Mouse (Mus musculus): ENCODE measurements around the gene Nptn. TPM values are rescaled to one million over a fixed set of nuclear protein-coding genes. Genes with fewer than 3 reads are reported as not detected.
A peak's percentile ranks its signal among the peaks of the same experiment; 100 is the strongest.

The Nptn gene
- polyA plus RNA-seq (2015; fragmentation: Nextera tagmentation; extraction: Ambion mirVana), result 130 and 136 TPM in 2 replicates

DNA sequence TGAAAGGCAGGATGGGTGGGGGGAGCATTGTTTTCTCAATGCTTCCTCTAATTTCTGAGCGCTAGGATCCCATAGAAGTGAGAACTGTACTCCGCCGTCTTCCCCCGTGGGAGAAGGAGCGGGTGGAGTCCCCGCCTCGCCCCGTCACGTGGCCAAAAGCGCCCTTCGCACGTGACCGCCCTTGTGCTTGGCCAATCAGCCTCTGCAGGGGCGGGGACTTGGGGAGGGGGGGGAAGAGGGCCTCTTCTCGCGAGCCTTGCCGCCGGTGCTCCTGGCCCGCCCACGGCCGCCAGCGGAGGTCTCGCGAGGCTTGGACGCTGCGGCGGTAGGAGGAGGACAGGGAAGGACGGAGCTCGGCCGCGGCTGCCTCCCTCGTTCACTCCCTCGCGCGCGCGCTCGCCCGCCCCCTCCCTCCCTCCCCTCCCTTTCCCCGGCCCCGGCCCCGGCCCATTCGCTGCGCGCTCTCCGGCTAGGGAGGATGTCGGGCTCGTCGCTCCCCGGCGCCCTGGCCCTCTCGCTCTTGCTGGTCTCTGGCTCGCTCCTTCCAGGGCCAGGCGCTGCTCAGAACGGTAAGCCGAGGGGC, at the start of gene Nptn:
TSS of gene Nptn (plus strand) at position 283 of the 583 bp plus-strand sequence.
- TF ChIP-seq EP300 (optimal IDR thresholded peaks at IDR 0.05), result peak; percentile 97
- no peak for TF ChIP-seq CTCF (IDR thresholded peaks at IDR 0.05; ENCODE audit: low read depth)

GRCm38 (mm10) chr9:58533322-58533721, 48.7 kb upstream of the Nptn start:
- Histone ChIP-seq H3K4me1 (replicated peaks; ENCODE audit: control insufficient read depth, insufficient read depth) (no peaks in the 10 kb centered on the region), H3K27ac (replicated peaks) (no peak overlapping the region), H3K4me3 (ENCODE audit: low read depth, low read length) (no peak overlapping the region), H3K9me3 (ENCODE audit: control insufficient read depth, low read length) (no peaks in the 10 kb centered on the region), H3K9ac (ENCODE audit: low read length) (no peak overlapping the region), H3K4me2 (replicated peaks; ENCODE audit: low read depth) (no peak overlapping the region), H3K27me3 (ENCODE audit: control insufficient read depth, insufficient read depth, low read length) (no peaks in the 10 kb centered on the region), H3K36me3 (ENCODE audit: control insufficient read depth, insufficient read depth, low read length) (peaks cover 10% of the 10 kb centered on the region; the same call in 1 of the 2 replicates)
- WGBS, result 92% methylated on average over 6 of the region's 6 CpGs
- no peak for ATAC-seq (ENCODE audit: low FRiP score, low TSS enrichment)
- TF ChIP-seq EP300 (optimal IDR thresholded peaks at IDR 0.05) (no peak), CTCF (IDR thresholded peaks at IDR 0.05; ENCODE audit: low read depth) (no peak)
- no peak for DNase-seq (ENCODE audit: low spot score)

More for the DNA sequence above, at the start of gene Nptn:
- under 1% methylated on average over 42 of the region's 56 CpGs for WGBS
- peak within 1 kb of the TSS; percentile 98 for H3K9ac ChIP-seq (ENCODE audit: low read length)
- DNase-seq (ENCODE audit: low spot score) (peak; percentile 100), ATAC-seq (ENCODE audit: low FRiP score, low TSS enrichment) (peak; percentile 99)
- H3K4me2 ChIP-seq (replicated peaks; ENCODE audit: low read depth), result peak within 1 kb of the TSS; percentile 60
- no peaks in the 10 kb centered on the region for H3K36me3 ChIP-seq (ENCODE audit: control insufficient read depth, insufficient read depth, low read length)
- H3K27me3 ChIP-seq (ENCODE audit: control insufficient read depth, insufficient read depth, low read length), result no peaks in the 10 kb centered on the region
- H3K4me1 ChIP-seq (replicated peaks; ENCODE audit: control insufficient read depth, insufficient read depth), result no peaks in the 10 kb centered on the region
- peak within 1 kb of the TSS; percentile 81 for H3K4me3 ChIP-seq (ENCODE audit: low read depth, low read length)
- H3K9me3 ChIP-seq (ENCODE audit: control insufficient read depth, low read length), result no peaks in the 10 kb centered on the region
- H3K27ac ChIP-seq (replicated peaks), result peak within 1 kb of the TSS; percentile 95

- Histone ChIP-seq H3K4me3 (ENCODE audit: low read depth, low read length) (no peak overlapping the region), H3K4me2 (replicated peaks; ENCODE audit: low read depth) (no peak overlapping the region; the same call in 1 of the 2 replicates), H3K9ac (ENCODE audit: low read length) (no peak overlapping the region), H3K36me3 (ENCODE audit: control insufficient read depth, insufficient read depth, low read length) (peaks cover 10% of the 10 kb centered on the region; the same call in 1 of the 2 replicates), H3K4me1 (replicated peaks; ENCODE audit: control insufficient read depth, insufficient read depth) (no peaks in the 10 kb centered on the region), H3K9me3 (ENCODE audit: control insufficient read depth, low read length) (no peaks in the 10 kb centered on the region), H3K27me3 (ENCODE audit: control insufficient read depth, insufficient read depth, low read length) (no peaks in the 10 kb centered on the region), H3K27ac (replicated peaks) (no peak overlapping the region)
- TF ChIP-seq EP300 (optimal IDR thresholded peaks at IDR 0.05), result no peak
- peak; percentile 90 for TF ChIP-seq CTCF (IDR thresholded peaks at IDR 0.05; ENCODE audit: low read depth)
- DNase-seq (ENCODE audit: low spot score), result peak; percentile 51
- 40% methylated on average over 1 of the region's 1 CpGs for WGBS
- peak; percentile 40; the same call in 1 of the 2 replicates for ATAC-seq (ENCODE audit: low FRiP score, low TSS enrichment)
Observed at GRCm38 (mm10) chr9:58534766-58535165, 47.3 kb upstream of the Nptn start.

GRCm38 (mm10) chr9:58535447-58536134, 46.4 kb upstream of the Nptn start:
- peak; percentile 78 for TF ChIP-seq CTCF (IDR thresholded peaks at IDR 0.05; ENCODE audit: low read depth)
- TF ChIP-seq EP300 (optimal IDR thresholded peaks at IDR 0.05), result no peak
- ATAC-seq (ENCODE audit: low FRiP score, low TSS enrichment) (no peak), DNase-seq (ENCODE audit: low spot score) (peak; percentile 49)
- H3K4me1 ChIP-seq (replicated peaks; ENCODE audit: control insufficient read depth, insufficient read depth), result no peaks in the 10 kb centered on the region
- H3K27me3 ChIP-seq (ENCODE audit: control insufficient read depth, insufficient read depth, low read length), result no peaks in the 10 kb centered on the region
- H3K4me3 ChIP-seq (ENCODE audit: low read depth, low read length), result no peak overlapping the region
- H3K4me2 ChIP-seq (replicated peaks; ENCODE audit: low read depth), result no peak overlapping the region
- peaks cover 10% of the 10 kb centered on the region; the same call in 1 of the 2 replicates for H3K36me3 ChIP-seq (ENCODE audit: control insufficient read depth, insufficient read depth, low read length)
- H3K27ac ChIP-seq (replicated peaks), result no peak overlapping the region
- 80% methylated on average over 20 of the region's 20 CpGs for WGBS
- H3K9me3 ChIP-seq (ENCODE audit: control insufficient read depth, low read length), result no peaks in the 10 kb centered on the region
- no peak overlapping the region for H3K9ac ChIP-seq (ENCODE audit: low read length)

- DNase-seq (ENCODE audit: low spot score) (no peak), ATAC-seq (ENCODE audit: low FRiP score, low TSS enrichment) (no peak)
- H3K4me2 ChIP-seq (replicated peaks; ENCODE audit: low read depth), result no peak overlapping the region
- H3K9ac ChIP-seq (ENCODE audit: low read length), result no peak overlapping the region
- no peak overlapping the region for H3K4me3 ChIP-seq (ENCODE audit: low read depth, low read length)
- WGBS, result 76% methylated on average over 3 of the region's 3 CpGs
- H3K9me3 ChIP-seq (ENCODE audit: control insufficient read depth, low read length), result no peaks in the 10 kb centered on the region
- H3K4me1 ChIP-seq (replicated peaks; ENCODE audit: control insufficient read depth, insufficient read depth), result 0 out of 2 replicates have a peak, but pooled peaks cover 5% of the 10 kb centered on the region
- H3K36me3 ChIP-seq (ENCODE audit: control insufficient read depth, insufficient read depth, low read length), result peaks cover 7% of the 10 kb centered on the region; the same call in 1 of the 2 replicates
- H3K27me3 ChIP-seq (ENCODE audit: control insufficient read depth, insufficient read depth, low read length), result no peaks in the 10 kb centered on the region
- no peak overlapping the region for H3K27ac ChIP-seq (replicated peaks)
- TF ChIP-seq EP300 (optimal IDR thresholded peaks at IDR 0.05) (no peak), CTCF (IDR thresholded peaks at IDR 0.05; ENCODE audit: low read depth) (no peak)
Observed at GRCm38 (mm10) chr9:58537774-58538173, 44.3 kb upstream of the Nptn start.

All from stomach, postnatal 0 days (tissue).